Mouse (Mus musculus) CH12F3 (cell line): ENCODE results near the gene Kctd15.

ENCODE experiments used
- in situ Hi-C: fragments of 300-500 bp; cut with MboI; formaldehyde crosslinking; loops from 2 replicates; pipeline ENCODE4 v1.14.3; 2020; ENCODE audit warnings: low sequenced_read_pairs

Gene Kctd15

DNA sequence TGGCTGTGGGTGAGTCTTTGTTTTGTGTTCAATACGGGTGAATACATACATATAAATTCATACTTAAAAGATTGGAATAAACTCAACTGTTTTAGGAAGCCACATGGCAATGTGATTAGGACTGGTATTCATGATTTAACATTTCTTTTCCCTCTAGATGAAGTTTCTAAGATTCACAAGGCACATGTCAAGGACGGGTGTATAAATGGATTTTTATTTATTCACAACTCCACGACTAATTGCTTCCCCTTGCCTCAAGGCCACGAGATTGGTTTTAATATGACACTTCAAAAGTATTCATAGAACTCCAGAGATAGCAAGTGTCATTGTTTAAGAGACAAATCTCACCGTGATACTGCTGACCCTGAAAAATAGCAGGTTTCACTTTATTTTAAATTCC is at the start of gene Kctd15:
TSS of gene Kctd15 (minus strand) at position 101 of the 400 bp plus-strand sequence.
- in situ Hi-C loops, result loop anchor here (25.0 kb wide), 1 partner anchor 394 kb away; the partner anchor contains the start of gene Gm6096

DNA sequence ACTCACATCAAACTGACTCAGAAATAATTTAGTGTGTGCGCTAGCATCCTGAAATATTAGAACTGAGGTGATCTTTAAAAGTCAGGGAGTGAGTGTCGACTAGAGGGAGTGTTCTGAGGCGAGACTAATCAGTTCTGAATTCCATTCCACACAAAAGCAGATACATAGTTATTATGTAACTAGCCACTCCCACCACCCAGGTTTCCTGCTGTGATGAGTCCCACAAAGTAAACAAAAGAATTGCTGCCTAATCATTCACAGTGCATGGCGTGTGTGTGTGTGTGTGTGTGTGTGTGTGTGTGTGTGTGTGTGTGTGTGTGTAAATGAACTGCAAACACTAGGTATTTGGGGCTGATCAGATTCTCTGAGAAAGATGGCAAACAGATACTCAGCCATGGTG is 47.9 kb upstream of the Kctd15 start:
- in situ Hi-C loops, result no loop called here

DNA sequence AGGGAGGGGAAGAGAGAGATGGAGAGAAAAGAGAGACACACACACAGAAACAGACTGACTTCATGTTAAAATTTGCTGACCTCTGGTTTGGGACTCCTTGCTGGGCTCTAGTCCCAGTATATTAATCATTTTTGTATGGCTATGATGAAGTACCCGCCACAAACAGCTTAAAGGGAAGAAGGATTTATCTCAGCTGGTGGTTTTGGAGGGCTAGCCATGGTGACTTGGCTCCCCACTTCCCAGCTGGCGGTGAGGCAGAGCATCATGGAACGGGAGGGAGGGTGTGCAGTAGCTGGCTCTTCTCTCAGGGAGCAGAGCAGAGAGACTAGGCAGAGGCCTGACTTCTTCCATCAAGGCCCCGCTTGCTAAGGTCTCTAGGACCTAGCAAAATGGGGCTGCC is 46.9 kb upstream of the Kctd15 start:
- in situ Hi-C loops, result no loop called here

DNA sequence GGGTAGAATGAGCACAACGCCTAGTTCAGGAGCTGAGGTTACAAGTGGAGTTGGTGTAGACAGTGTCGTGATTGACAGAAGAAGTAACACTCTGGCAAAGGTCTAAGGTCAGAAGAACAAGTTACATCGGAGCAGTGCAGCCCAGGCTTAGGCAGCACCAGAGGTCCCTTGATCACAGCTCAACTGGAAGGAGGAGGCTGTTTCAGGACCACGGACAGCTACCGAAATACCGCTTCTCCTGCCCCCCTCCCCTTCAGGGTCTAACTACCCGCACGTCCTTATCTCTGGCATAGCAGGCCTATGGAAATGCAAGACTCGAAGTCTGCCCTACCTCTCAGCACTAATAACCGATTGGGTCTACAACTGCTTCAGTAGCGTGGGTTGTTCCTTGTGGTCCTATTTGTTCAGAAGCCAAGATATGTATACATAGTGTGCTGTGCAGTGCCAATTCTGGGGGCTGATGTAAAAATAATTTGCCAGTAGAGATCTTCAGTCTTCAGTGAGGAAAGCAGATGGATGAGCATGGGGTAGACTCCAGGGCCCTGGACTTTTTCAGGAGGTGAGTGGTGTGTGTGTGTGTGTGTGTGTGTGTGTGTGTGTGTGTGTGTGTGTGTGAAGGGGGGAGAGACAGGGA is 46.3 kb upstream of the Kctd15 start:
- in situ Hi-C loops, result no loop called here

DNA sequence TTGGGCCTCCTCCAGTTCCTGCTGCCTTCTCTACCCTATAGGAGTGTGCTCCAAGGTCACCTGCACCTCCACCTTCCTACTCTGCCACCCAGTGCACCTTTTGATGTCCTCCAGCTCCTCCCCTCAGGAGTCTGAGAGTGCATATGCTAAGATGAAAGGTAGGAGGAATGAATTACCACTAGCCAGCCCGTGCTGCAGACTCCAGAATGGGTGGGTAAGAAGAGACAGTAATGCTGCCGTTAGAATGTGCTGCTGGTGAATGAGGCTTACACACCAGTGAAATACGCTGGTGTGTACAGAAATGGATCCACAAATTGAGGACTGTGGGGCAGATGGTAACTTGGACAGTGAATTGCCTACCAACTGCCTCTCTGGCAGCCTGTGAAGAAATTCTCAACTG is 43.4 kb upstream of the Kctd15 start:
- in situ Hi-C loops, result no loop called here

DNA sequence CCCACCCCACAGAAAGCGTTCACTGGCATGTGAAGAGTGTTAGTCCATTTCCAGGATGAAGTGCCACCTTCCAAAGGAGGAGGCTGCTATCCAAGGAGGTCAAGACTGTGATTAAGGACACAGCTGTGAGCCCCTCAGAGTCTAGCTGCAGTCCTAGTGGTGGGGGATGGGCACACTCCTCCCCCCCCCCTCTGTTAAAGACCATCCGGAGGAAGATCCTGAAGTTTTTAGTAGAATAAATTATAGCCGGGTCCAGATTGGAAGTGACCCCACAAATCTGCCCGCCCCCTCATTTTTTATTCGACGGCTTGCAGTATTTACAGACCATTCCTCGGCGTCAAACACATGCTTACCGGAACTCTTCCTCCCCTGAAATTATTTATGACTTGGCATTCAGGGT is 41.7 kb upstream of the Kctd15 start:
- in situ Hi-C loops, result no loop called here

DNA sequence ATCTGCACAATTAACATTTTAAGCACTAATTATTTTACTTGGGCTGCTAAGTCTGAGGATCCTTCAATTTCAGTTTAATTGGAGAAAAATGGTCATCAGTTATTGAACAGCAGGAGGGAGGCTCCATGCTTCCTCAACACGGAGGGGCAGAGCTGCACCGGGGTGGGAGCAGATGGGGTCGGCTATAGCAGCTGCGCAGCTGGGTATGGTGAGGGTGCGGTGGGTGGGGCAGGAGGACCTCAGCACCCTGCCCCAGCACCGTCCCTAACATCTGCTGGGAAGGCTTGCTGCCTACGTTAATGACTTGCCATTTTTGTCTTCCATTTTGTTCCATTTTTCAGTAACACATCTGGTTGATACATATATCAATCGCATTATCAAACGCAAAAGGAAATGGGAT is 39.6 kb upstream of the Kctd15 start:
- in situ Hi-C loops, result no loop called here

DNA sequence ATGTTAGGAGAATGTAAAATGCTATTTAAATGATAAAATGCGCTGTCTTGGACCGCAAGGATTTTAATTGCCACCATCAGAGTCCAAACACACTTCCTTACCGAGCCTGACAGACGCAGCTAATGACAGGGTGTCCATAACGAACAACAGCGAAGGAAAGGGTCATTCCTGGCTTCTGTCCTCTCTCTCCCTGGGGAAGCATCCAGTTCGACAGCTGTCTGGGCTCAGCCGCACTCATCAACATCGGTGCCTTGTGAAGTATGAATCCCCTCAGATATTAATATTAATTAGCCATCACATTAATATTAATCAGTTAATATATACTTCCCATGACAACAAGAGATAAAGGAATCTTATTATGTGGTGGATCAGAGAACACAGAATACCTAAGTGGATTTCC is 38.4 kb upstream of the Kctd15 start:
- in situ Hi-C loops, result no loop called here

DNA sequence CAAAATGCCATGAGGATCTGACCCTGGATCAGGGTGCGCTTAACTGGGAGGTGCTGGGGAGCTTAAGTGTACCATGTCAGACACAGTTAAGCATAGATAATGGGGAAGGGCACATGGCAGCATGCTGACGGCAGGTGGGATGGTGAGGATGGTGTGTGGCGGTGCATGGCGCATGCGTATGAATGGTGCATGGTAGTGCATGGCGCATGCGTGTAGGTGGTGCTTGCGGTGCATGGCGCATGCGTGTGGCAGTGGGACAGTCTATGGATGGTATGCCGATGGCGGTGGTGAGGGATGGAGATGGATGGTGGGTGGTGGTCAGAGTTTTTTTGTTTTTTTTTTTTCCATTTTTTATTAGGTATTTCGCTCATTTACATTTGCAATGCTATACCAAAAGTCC is 37.4 kb upstream of the Kctd15 start:
- in situ Hi-C loops, result no loop called here

DNA sequence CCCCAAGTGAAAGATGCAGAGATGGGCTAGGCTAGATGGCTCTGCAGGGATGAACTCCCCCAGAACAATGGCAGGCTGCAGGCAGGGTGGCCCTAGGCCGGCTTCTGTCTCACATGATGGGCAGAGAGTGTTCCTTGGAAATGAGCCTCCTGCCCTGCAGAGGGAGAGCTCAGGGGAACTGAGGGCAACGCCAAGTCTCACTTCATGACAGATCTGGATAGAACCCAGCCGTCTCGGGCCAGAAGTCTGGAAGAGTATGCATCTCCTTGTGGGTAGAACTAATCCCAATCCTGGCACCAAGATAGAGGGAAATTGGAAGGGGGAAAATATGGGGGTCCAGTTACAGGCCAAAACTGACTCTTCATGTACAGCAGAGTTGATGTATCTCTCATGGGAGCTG is 36.5 kb upstream of the Kctd15 start:
- in situ Hi-C loops, result no loop called here

DNA sequence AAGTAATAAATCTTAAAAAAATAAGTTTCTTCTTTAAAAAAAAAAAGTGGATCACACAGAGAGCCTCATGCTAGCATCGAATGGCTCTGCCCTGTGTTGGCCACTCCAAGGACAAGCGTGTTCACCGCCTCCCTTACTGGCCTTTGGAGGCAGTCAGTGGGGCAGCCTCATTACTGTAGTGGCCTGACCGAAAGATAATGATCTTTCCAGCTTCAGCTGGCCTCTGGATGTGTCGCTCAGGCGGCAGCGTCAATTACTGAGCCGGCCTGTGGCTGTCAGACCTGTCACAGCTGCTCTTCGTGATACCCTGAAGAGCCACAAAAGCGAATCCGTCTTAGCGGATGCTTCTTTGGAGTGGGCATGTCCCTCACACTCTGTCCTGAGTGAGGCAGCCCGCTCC is 33.6 kb upstream of the Kctd15 start:
- in situ Hi-C loops, result no loop called here

DNA sequence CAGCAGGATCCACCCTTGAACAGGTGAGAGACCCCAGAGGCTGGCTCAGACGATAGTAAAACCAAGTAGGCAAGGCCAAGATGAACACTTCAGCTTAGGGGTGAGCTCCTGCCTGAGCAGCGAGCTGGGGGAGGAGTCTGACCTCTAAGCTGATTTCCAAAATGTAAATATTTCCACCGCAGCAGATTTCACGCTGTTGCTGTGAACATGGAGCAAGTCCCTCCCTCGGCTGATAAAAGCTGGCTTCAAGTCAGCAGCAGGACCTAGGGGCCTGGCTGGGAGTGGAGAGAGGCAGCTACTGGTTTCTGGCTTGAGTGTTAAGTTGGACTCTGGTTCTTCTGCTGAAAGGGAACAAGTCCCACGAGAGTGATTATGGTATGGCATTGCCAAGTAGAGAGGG is 32.5 kb upstream of the Kctd15 start:
- in situ Hi-C loops, result no loop called here

DNA sequence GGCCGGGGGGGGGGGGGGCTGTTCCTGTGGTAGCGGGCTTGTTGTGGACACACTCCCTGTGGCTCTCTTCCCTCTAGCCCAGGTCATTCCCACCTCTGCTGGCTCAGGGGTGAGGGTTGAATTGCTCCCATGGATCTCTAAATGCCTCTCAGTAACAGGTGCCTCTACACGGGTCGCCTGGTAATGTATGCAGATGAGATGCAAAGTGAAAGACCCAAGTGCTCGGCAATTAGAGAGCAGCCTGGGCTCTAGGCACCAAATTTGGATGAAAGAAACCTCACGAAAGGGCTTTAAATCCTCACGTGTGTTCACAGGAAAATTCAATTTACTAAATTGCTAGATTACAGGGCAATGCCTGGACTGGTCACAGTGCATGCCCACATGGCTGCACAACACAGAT is 29.3 kb upstream of the Kctd15 start:
- in situ Hi-C loops, result no loop called here

DNA sequence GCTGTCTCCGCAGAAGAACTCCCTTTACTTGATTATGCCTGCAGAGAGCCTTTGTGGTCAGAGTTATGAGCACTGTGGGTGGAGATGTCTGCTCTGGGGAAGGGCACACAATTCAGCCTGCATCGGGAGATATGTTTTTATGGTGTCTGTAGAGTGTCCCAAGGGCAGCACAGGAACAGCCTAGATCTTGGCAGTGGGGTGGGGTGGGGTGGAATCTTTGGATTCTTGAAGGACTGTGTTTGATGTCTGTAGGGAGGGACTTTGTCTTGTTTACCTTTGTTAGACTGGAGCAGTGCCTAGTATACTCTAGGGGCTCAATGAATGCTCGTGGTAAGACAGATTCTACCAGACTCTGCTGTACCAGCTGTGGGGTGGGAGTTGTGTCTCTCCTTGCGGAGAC is 28.6 kb upstream of the Kctd15 start:
- in situ Hi-C loops, result no loop called here

DNA sequence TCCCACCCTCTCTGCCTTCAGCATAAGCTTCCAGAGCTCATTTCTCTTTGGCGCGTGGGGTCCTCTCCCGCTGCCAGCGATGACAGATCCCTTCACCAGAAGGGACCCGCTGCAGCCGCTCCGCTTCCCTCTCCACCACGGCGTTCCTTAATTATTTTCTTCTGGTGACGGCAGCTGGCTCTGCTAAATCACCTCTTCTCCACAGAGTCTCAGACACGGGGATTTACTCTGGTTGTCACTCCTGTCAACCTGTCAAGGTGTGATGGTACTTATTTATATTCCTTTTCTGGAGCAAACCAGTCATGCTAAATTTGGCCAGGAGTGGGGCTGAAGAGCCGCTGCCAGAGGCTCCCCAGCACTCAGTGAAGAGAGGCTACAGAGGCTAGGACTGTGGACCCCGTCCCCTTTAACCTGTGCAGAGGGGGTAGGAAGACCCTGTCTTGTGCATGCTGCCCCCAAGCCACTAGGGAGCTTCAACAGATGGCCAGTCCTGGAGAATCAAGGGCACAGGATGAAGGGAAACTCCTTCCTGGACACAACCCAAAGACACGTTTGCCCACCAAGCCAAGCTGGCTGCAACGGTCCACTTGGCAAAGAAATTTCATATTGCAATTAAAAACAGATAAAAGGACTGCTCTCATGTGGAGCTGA is 24.4 kb upstream of the Kctd15 start:
- in situ Hi-C loops, result no loop called here

DNA sequence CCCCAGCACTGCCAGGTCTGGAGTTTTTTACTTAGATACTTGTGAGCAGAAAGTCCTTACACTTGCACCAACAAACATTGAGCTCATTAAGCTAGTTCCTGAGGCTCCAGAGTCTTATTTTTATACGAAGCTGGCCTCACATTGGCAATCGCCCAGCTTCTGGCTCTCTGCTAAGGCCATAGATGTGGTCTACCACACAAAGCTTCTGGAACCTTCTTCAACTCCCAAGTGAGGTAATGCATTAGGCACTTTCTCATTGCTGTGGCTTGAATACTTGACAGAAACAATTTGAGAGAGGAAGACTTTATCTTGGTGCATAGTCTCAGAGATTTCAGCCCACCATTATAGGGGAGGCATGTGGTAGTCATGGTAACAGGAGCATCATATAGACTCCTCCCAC is 23.4 kb upstream of the Kctd15 start:
- in situ Hi-C loops, result loop anchor here (10.0 kb wide), 1 partner anchor 45 kb away; no protein-coding TSS in a partner anchor

DNA sequence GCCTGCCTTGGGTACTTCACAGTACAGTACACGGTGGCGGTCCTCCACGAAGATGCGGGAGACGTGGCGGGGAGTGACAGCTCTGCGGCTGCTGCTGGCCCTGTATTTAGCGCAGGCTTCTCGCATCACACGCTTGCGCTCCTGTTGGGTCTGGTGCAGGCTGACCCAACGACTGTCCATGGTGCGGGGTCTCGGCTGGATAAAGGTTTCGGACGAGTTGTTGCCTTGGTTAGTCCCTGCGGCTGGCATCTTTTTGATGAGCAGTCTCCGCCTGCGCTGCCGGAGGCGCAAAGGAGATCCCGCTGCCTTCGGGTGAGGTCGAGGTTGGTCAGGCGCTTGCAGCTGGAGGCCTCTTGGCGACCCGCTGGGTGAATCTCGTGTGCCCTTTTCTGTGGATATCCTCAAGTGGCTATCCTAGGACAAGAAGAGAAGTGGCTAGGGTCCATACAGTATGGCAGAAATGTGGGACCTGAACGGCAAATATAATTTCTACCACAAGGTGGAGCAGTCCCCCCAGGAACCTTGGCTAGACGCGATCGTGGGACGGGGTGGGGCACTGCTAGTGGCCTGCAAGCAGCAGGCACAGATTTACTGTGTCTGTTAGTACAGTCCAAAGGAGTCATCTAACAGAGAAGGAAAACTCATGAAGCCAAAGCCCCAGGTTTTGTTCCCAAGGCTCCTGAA is 19.4 kb upstream of the Kctd15 start:
- in situ Hi-C loops, result loop anchor here (10.0 kb wide), 1 partner anchor 49 kb away; no protein-coding TSS in a partner anchor

DNA sequence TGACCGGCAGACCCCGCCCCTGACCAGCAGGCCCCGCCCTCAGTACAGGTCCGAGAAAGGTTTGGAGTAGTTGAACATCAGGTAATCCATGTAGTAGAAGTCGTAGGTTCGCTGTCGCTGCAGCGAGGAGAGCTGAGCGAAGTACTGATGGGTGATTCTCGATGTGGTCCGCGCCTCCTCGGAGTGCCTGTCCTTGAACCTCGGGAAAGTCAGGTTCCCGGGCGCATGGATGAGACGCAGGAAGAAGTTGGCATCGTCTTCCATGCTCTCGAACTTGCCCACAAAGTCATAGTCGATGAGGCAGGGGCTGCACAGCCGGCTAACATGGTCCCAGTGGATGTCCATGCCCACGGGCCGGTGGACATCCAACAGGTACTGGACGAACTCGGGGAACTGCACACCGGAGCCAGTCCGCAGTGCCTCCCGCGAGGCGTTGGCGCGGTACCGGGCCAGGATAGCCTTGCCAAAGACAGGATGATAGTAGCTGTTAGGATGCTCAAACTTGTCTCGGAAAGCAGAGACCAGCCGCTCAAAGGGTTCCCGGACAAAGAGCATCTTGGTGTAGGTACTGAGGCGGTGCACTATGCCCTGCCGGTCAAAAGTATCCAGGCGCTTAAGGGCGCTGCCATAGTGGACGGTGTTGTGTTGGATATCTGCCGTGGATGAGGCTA is 18.7 kb upstream of the Kctd15 start:
- in situ Hi-C loops, result loop anchor here (10.0 kb wide), 1 partner anchor 50 kb away; no protein-coding TSS in a partner anchor

DNA sequence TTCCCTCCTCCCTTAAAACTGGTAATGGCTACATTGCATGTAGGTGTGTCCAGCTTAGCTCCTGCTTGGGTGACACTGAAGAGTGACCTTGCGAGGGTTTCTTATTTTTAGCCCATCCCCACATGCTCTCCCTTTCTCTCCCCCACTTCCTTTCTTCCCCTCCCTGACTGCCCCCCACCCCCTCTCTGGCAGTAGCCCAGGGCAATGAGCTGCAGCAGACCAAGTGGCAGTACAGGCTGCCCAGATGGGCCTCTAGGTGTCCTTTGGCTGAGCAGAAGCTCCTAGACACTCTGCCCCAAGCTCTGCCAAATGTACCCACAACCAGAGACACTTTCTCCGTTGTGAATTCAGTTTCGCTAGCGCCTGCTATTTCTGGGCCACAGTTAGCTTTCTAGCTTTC is 16.4 kb upstream of the Kctd15 start:
- in situ Hi-C loops, result loop anchor here (5.0 to 25.0 kb wide), 3 partner anchors 52 to 411 kb away; partner anchors contain the start of gene Gm6096

DNA sequence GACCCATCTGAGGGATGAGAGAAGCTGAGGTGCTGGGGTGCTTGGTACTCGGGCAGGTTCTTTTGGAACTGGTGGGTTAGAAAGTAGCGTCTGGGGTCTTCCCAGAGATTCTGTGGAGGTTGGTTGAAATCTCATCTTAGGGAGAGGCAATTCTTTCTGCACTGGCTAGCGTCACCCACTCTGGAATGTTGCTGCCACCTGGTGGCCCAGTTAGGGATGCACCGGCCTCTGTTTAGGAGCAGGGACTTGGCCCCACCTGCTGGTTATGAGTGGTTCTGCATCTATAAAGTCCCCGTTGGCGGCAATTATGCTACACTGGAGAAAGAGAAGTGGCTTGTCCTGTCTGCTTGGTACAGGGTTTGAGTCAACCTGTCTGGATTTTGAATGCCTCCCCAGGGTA is 15.4 kb upstream of the Kctd15 start:
- in situ Hi-C loops, result loop anchor here (5.0 to 25.0 kb wide), 3 partner anchors 53 to 410 kb away; partner anchors contain the start of gene Gm6096

DNA sequence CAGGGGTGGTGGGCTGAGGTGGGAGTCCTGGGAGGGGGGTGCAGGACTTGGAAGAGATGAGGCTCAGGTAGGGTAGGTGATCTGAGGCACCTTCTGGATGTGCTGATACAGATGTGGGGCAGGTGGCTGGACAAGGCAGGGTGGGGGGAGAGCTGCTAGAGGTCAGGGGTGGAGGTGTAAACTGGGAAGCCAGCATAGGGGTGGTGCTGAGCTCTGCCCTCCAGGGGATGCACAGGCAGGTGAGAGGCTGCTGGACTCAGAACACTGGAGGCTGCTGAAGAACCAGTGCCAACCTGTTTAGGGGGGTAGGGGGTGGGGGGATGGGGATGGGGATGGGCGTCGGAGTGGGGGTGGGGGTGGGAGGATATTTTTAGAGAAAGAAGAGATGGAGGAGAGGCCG is 14.2 kb upstream of the Kctd15 start:
- in situ Hi-C loops, result loop anchor here (5.0 to 25.0 kb wide), 3 partner anchors 54 to 408 kb away; partner anchors contain the start of gene Gm6096
